Mouse (Mus musculus) lung, embryonic 16.5 days (tissue): ENCODE measurements around the gene Cntln. TPM values are rescaled to one million over a fixed set of nuclear protein-coding genes. Genes with fewer than 3 reads are reported as not detected.

Experiments used
- ATAC-seq: fragments of 200-750 bp; cut with Nextera tagmentation; 2 replicates; pipeline ENCODE4 v1.8.0; 2017; ENCODE audit warnings: low read depth, mild to moderate bottlenecking, moderate library complexity
- H3K27ac ChIP-seq: fragments of 300-500 bp; sonication (generic); 2 replicates; pipeline ENCODE4 v1.5.1; 2014; ENCODE audit warnings: mild to moderate bottlenecking, control low read depth, low read length
- H3K27me3 ChIP-seq: fragments of 300-500 bp; sonication (generic); 2 replicates; pipeline ENCODE4 v1.6.1; 2014; ENCODE audit warnings: low read depth, low read length, mixed read lengths; ENCODE audit not compliant: control insufficient read depth, insufficient read depth
- H3K36me3 ChIP-seq: fragments of 300-500 bp; sonication (generic); 2 replicates; pipeline ENCODE4 v1.6.1; 2014; ENCODE audit warnings: low read length; ENCODE audit not compliant: control insufficient read depth, insufficient read depth
- H3K4me1 ChIP-seq: fragments of 300-500 bp; sonication (generic); replicated peaks from 2 replicates; pipeline ENCODE4 v1.6.1; 2014; ENCODE audit warnings: low read length, mixed read lengths; ENCODE audit not compliant: control insufficient read depth, insufficient read depth
- H3K4me2 ChIP-seq: fragments of 300-500 bp; sonication (generic); 2 replicates; pipeline ENCODE4 v1.6.1; 2014; ENCODE audit warnings: low read depth, low read length, control low read depth
- H3K4me3 ChIP-seq: fragments of 300-500 bp; sonication (generic); 2 replicates; pipeline ENCODE4 v1.5.1; 2014; ENCODE audit warnings: mild to moderate bottlenecking, low read length, control low read depth
- H3K9ac ChIP-seq: fragments of 300-500 bp; sonication (generic); 2 replicates; pipeline ENCODE4 v1.6.1; 2014; ENCODE audit warnings: low read length, control low read depth
- H3K9me3 ChIP-seq: fragments of 300-500 bp; sonication (generic); 2 replicates; pipeline ENCODE4 v1.6.1; 2016; ENCODE audit warnings: low read length; ENCODE audit not compliant: control insufficient read depth
- WGBS: fragments of 180-500 bp; shearing (Covaris S2); extraction: QIAGEN DNeasy Blood & Tissue Kit; methylation state at CpG from one replicate; pipeline ENCODE4 v1.1.7; 2014; 5-methylcytosine and 5-hydroxymethylcytosine counted together
- polyA plus RNA-seq: library from polyadenylated mRNA; unstranded; fragments of >200 nt; fragmentation: Nextera tagmentation; extraction: Ambion mirVana; gene quantifications from 2 replicates; pipeline ENCODE4 v1.2.1, GENCODE M21; 2015

Cntln gene
- polyA plus RNA-seq, 1 experiment from 2014 or later = 11.0 TPM

DNA sequence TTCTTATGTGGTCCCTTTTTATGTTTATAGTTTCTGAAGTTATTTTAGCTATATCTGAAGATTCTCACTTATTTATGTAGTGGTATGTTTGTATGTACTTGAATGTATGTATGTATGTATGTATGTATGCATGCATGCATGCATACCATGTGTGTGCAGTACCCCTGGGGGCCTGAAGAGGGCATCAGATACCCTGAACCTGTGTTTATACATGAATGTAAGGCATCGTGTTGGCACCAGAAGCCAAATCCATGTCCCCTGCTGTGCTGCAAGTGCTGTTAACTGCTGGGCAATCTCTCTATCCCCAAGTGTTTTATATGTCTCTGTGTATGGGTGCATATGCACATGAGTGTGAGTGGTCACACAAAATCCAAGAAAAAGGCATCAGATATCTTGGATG is 34.3 kb downstream of the Cntln start:
- no peak for ATAC-seq
- Histone ChIP-seq H3K4me3 (no peak overlapping the region), H3K4me1 (no peaks in the 10 kb centered on the region), H3K9ac (no peak overlapping the region), H3K27me3 (no peaks in the 10 kb centered on the region), H3K27ac (no peak overlapping the region), H3K4me2 (no peak overlapping the region), H3K36me3 (no peaks in the 10 kb centered on the region), H3K9me3 (no peaks in the 10 kb centered on the region)
- WGBS = 75% methylated on average over 1 of the region's 1 CpGs

DNA sequence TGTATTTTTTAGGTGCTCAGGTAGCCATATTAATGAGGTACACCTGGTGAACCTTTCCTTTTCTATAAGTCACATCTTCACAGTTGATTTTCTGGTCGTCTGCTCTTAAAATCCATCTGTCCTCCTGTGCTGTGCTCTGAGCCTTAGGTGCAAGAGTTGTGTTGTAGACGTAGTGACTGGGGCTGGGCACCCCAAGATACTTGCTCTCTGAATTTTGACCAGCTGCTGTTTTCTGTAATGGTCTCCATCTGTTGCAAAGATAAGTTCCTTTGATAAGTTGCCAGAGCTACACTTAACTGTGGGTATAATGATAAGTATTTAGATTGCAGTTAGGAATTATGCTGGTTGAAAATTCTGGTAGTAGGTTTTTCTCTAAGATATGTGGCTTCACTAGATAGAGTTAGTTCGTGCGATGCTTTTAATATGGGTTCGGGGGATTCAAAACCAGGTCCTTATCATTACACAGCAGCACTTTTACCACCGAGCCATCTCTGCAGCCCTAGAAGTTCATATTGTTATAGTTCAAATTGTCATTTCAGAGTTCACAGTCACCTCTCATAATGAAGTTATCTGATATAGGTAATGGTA is 50.3 kb downstream of the Cntln start:
- 81% methylated on average over 6 of the region's 6 CpGs for WGBS
- Histone ChIP-seq H3K4me2 (no peak overlapping the region), H3K27me3 (no peaks in the 10 kb centered on the region), H3K27ac (no peak overlapping the region), H3K36me3 (no peaks in the 10 kb centered on the region), H3K9me3 (no peaks in the 10 kb centered on the region), H3K9ac (no peak overlapping the region), H3K4me3 (no peak overlapping the region), H3K4me1 (no peaks in the 10 kb centered on the region)
- ATAC-seq = no peak

DNA sequence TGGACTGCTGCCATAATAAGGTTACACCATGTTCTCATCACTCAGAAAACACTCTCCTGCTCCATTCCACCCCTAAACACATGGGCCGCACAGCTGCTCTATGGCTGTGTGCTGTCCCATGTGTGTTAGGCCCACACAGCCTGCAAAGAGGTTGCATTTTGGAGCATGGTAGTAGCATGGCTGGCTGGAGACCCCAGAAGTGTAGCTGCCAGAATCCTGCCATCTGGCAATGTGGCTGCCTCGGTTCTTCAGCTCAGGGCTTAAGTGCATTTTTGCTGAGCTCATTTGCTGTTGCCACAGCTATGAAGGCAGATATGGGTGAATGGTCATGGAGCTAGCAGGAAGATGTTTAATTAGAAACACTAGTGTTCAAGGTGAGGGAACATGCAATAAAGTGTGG is 58.0 kb downstream of the Cntln start:
- Histone ChIP-seq H3K9ac (no peak overlapping the region), H3K9me3 (no peaks in the 10 kb centered on the region), H3K4me1 (no peaks in the 10 kb centered on the region), H3K27ac (no peak overlapping the region), H3K36me3 (no peaks in the 10 kb centered on the region), H3K4me3 (no peak overlapping the region), H3K27me3 (no peaks in the 10 kb centered on the region), H3K4me2 (no peak overlapping the region)
- no peak for ATAC-seq
- WGBS = 55% methylated on average over 2 of the region's 2 CpGs

DNA sequence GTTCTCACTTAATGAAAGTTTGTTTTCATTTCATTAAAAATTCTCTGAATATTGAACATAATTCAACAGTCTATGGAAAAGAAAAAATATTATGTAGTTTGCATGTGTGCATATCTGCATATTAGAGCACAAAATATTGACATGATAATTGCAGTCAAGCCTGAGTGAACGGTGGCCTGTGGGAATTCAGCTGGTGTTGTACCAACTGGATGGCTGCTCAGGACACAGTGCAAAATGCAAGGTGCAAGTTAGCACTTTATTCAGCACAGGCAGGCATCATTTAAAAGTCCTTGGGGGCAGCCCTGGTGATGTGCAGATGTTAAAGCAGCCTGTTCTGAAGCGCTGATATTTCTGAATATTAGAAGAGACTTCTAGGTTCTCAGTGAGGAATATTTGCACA is 58.5 kb downstream of the Cntln start:
- Histone ChIP-seq H3K27me3 (no peaks in the 10 kb centered on the region), H3K9me3 (no peaks in the 10 kb centered on the region), H3K4me2 (no peak overlapping the region), H3K4me1 (no peaks in the 10 kb centered on the region), H3K4me3 (no peak overlapping the region), H3K36me3 (no peaks in the 10 kb centered on the region), H3K27ac (no peak overlapping the region), H3K9ac (no peak overlapping the region)
- 80% methylated on average over 2 of the region's 2 CpGs for WGBS
- ATAC-seq = no peak

DNA sequence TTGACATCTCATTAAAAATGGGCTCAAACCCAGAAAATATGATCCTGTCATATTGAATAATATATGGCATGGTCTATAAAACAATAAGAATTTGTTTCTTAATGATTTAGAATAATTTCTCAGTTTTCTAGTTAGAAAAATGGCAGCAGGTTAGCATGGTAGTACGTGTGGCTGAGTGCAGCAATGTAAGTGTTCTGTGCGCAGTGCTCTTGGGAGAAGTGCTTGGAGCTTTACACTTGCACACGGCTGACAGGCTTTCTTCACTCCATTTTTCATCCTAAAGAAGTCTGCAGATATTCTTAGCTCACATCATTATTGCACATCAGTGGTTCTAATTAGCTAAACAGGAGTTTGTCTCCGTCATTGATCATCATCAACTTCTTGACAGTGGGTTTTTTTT is 60.0 kb downstream of the Cntln start:
- no peaks in the 10 kb centered on the region for H3K9me3 ChIP-seq

DNA sequence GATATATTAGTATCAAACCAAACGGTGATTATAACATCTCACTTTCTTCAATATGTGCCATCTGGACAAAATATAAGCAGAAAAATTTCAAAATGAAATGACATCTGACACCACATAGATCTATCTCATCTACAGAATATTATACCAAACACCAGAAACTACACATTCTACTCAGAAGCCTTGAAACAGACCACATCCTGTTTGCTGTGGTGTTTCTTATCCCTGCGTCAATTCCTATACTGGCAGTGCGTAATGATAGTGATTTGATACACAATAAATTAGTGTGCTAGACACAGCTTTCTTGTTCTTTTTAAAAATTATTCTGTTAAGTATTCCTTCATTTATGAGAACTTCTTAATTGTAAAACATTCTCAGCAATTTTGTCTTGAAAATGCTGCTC is 62.3 kb downstream of the Cntln start:
- Histone ChIP-seq H3K4me3 (no peak overlapping the region), H3K4me1 (no peaks in the 10 kb centered on the region), H3K4me2 (no peak overlapping the region), H3K27me3 (no peaks in the 10 kb centered on the region), H3K9ac (no peak overlapping the region), H3K9me3 (no peaks in the 10 kb centered on the region), H3K36me3 (no peaks in the 10 kb centered on the region), H3K27ac (no peak overlapping the region)
- ATAC-seq = no peak
- WGBS = 65% methylated on average over 3 of the region's 3 CpGs

More for the DNA sequence above, 60.0 kb downstream of the Cntln start:
- H3K27ac ChIP-seq = no peak overlapping the region
- H3K4me2 ChIP-seq = no peak overlapping the region
- H3K27me3 ChIP-seq = no peaks in the 10 kb centered on the region
- no peak overlapping the region for H3K9ac ChIP-seq
- no peak overlapping the region for H3K4me3 ChIP-seq
- no peaks in the 10 kb centered on the region for H3K36me3 ChIP-seq
- WGBS = 58% methylated on average over 4 of the region's 4 CpGs
- ATAC-seq = no peak
- H3K4me1 ChIP-seq = no peaks in the 10 kb centered on the region

DNA sequence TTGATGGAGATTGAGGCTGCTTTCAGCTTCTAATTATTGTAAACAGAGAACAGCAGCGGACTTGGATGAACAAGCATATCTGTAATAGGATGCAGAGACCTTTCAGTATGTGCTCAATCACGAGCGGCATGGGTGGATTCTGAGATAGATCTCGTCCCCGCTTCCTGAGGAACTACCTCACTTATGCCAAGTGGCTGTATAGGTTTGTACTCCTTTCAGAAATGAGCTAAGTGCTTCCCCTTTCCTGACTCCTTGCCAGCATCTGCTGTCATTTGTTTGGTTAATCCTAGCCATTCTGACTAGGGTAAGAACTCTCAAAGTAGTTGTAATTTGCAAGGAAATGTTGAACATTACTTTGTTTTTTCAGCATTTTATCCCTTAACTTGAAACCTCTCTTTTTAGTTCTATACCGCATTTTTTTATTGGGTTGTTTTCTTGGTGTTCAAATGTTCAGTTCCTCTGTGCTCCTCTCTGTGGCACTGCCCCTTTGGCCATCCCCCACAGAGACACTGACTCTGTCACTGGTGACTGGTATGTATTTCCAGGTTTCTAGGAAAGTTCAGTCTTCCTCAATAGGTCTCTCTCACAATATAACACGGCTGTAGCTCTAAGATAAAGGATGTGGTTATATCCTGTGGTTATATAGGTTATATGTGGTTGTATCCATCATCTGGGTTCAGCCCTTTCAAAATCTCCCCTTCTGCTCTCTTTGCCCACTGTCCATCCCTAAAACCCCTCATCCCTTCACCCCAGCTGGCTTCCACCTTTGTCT is 93.0 kb downstream of the Cntln start:
- Histone ChIP-seq H3K36me3 (0 out of 2 replicates have a peak, but pooled peaks cover 2% of the 10 kb centered on the region), H3K4me2 (no peak overlapping the region), H3K4me1 (no peaks in the 10 kb centered on the region), H3K27ac (no peak overlapping the region), H3K27me3 (no peaks in the 10 kb centered on the region), H3K9me3 (no peaks in the 10 kb centered on the region), H3K9ac (no peak overlapping the region), H3K4me3 (no peak overlapping the region)
- 44% methylated on average over 7 of the region's 7 CpGs for WGBS
- ATAC-seq = no peak

DNA sequence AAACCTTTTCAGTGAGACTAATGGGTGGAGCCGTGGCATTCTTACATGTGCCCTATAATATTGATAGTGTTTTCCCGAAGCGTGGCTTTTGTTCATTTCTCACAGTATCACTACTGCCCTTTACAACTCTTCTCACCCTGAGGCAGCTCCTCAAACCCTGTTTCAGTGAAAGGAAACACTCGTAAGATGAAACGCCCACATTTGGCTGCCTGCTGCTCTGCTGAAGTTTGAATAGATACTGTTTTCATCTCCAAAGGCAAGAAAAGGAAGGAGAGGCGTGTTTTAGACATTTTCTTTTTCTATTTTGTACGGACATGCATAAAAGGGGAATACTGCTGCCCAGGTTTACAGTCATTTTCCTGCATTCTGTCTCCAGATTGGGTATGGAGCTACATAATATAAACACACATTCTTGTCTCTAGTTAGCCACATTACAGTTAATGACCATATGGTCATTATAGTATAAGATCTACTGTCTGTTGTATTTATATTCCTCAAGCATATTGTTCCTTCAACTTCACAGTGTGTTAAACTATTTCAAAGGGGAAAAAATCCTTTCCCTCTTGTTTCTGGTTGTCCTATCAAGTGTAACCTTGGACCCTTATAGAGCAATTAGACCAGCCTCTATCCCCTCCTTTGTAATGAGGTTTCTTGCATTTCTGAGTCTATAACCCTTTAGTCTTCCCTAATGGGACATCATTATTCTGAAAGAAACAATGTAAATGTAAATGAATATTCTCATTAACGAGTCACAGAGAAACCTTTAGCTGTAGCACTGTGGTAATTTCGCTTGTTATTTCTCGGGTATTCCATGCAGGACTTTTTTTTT is 111.6 kb downstream of the Cntln start:
- no peak overlapping the region for H3K27ac ChIP-seq
- no peak overlapping the region for H3K4me2 ChIP-seq
- H3K4me1 ChIP-seq = no peaks in the 10 kb centered on the region
- H3K9ac ChIP-seq = no peak overlapping the region
- H3K9me3 ChIP-seq = no peaks in the 10 kb centered on the region
- ATAC-seq = no peak
- no peaks in the 10 kb centered on the region for H3K27me3 ChIP-seq
- H3K36me3 ChIP-seq = 0 out of 2 replicates have a peak, but pooled peaks cover 2% of the 10 kb centered on the region
- H3K4me3 ChIP-seq = no peak overlapping the region
- 78% methylated on average over 10 of the region's 10 CpGs for WGBS

DNA sequence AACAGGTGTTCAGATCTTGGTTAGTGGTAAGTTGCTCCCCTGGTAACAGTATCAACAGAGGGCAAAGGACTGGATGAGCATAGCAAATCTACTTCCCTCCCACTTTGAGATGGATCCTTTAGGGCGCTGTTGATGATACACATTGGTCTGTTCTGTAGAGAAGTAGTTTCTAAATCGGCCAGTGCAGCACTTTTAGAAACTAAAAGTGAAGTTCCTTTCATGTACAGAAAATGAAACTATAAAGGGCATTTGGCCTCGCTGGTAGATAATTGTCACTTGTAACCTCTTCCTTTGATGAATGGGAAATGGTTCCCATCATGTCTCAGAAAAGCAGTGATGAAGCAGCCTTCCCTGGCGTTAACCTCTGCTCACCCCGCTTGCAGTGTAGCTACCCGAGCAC is 121.5 kb downstream of the Cntln start:
- WGBS = 75% methylated on average over 6 of the region's 6 CpGs
- ATAC-seq = no peak
- Histone ChIP-seq H3K9ac (no peak overlapping the region), H3K4me2 (no peak overlapping the region), H3K4me3 (no peak overlapping the region), H3K27me3 (no peaks in the 10 kb centered on the region), H3K4me1 (no peaks in the 10 kb centered on the region), H3K36me3 (no peaks in the 10 kb centered on the region), H3K9me3 (no peaks in the 10 kb centered on the region), H3K27ac (no peak overlapping the region)
